Mouse (Mus musculus): ENCODE results near the gene Sumo3. TPM values are rescaled to one million over a fixed set of nuclear protein-coding genes. Genes with fewer than 3 reads are reported as not detected.

The Sumo3 gene
- polyA plus RNA-seq, 1 experiment from 2014 or later, result 313 TPM

DNA sequence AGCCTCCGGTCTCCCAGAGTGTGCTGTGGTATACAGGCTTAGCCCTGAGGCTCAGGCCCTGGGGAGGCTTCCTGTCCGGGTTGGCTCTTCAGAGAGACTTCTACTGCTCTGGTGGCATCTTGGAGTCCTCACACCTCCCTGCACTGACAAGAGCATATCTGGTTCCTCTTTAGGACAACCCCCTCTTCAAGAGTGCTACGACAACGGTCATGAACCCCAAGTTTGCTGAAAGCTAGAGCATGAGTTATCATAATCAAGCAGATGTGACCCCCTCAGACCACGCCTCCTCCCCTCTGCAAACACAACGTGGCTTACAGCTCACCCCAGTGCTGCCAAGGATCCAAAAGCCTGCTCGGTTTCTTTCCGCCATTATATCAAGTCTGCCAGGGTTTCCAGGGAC, 40.9 kb upstream of the Sumo3 start:
- H3K36me3 ChIP-seq (ENCODE audit: insufficient read depth, low read length), result no peaks in the 10 kb centered on the region
- ATAC-seq (replicated peaks; ENCODE audit: low FRiP score, low read depth) (no peak), DNase-seq (ENCODE audit: low spot score) (no peak)
- H3K9ac ChIP-seq (ENCODE audit: low read depth, low read length), result no peak overlapping the region
- no peaks in the 10 kb centered on the region for H3K4me1 ChIP-seq (replicated peaks; ENCODE audit: insufficient read depth, low read length)
- no peak overlapping the region for H3K27ac ChIP-seq
- TF ChIP-seq CTCF (IDR thresholded peaks at IDR 0.05; ENCODE audit: low read depth), result no peak
- no peak overlapping the region for H3K4me3 ChIP-seq (replicated peaks; ENCODE audit: low read depth, low read length)
- WGBS, result 80% methylated on average over 8 of the region's 8 CpGs
- no peaks in the 10 kb centered on the region for H3K27me3 ChIP-seq (ENCODE audit: insufficient read depth, low read length)
- H3K9me3 ChIP-seq (replicated peaks; ENCODE audit: low read length), result no peaks in the 10 kb centered on the region
- no peak overlapping the region for H3K4me2 ChIP-seq (ENCODE audit: low read length)

DNA sequence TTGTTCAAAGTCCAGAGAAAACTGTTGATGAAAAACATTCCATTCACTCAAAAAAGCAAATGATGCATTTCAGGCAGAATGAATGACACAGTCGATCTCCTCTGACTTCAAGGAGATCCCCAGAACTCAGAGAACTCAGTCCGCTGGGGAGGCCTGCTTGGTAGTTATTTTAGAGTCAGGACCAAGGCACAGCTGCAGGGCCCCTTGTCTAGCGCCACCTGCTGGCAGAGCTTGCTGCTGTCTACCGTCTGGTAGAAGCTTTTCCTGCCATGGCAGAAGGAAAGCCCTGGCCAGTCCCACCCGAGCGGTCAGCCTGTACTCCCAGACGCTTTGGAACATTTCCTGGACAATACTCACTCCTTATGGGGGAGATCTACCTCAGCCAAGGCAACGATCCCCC, 39.2 kb upstream of the Sumo3 start:
- H3K9me3 ChIP-seq (replicated peaks; ENCODE audit: low read length), result no peaks in the 10 kb centered on the region
- no peaks in the 10 kb centered on the region for H3K27me3 ChIP-seq (ENCODE audit: insufficient read depth, low read length)
- WGBS, result 29% methylated on average over 8 of the region's 8 CpGs
- DNase-seq (ENCODE audit: low spot score) (peak; percentile 82), ATAC-seq (replicated peaks; ENCODE audit: low FRiP score, low read depth) (peak; percentile 50)
- no peaks in the 10 kb centered on the region for H3K4me1 ChIP-seq (replicated peaks; ENCODE audit: insufficient read depth, low read length)
- H3K4me3 ChIP-seq (replicated peaks; ENCODE audit: low read depth, low read length), result no peak overlapping the region
- H3K4me2 ChIP-seq (ENCODE audit: low read length), result no peak overlapping the region
- no peak overlapping the region for H3K27ac ChIP-seq
- no peaks in the 10 kb centered on the region for H3K36me3 ChIP-seq (ENCODE audit: insufficient read depth, low read length)
- peak; percentile 83 for TF ChIP-seq CTCF (IDR thresholded peaks at IDR 0.05; ENCODE audit: low read depth)
- no peak overlapping the region for H3K9ac ChIP-seq (ENCODE audit: low read depth, low read length)

DNA sequence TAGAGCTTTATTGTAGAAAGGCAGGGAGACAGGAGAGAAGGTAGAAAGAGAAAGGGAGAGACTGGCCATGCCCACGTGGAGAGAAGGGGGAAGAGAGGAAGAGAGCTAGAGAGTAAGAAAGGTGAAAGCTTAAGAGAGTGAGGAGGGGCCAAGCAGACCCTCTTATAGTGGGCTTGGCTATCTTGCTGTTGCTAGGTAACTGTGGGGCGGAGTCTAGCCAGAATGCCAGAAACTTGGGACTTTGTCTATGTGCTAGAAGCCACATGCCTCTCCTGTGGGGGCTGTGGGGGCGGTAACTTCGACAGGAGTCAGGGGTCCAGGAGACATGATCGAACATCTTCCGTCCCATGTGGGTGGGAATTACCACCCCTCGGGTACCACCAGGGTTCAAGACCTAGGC, 36.4 kb upstream of the Sumo3 start:
- H3K27me3 ChIP-seq (ENCODE audit: insufficient read depth, low read length), result no peaks in the 10 kb centered on the region
- TF ChIP-seq CTCF (IDR thresholded peaks at IDR 0.05; ENCODE audit: low read depth), result no peak
- H3K27ac ChIP-seq, result peak overlapping the region; percentile 31; the same call in 1 of the 2 replicates
- H3K36me3 ChIP-seq (ENCODE audit: insufficient read depth, low read length), result no peaks in the 10 kb centered on the region
- H3K9ac ChIP-seq (ENCODE audit: low read depth, low read length), result no peak overlapping the region
- no peak overlapping the region for H3K4me2 ChIP-seq (ENCODE audit: low read length)
- no peak for DNase-seq (ENCODE audit: low spot score)
- WGBS, result 46% methylated on average over 7 of the region's 7 CpGs
- H3K9me3 ChIP-seq (replicated peaks; ENCODE audit: low read length), result no peaks in the 10 kb centered on the region
- no peak overlapping the region for H3K4me3 ChIP-seq (replicated peaks; ENCODE audit: low read depth, low read length)
- no peak for ATAC-seq (replicated peaks; ENCODE audit: low FRiP score, low read depth)
- no peaks in the 10 kb centered on the region for H3K4me1 ChIP-seq (replicated peaks; ENCODE audit: insufficient read depth, low read length)

DNA sequence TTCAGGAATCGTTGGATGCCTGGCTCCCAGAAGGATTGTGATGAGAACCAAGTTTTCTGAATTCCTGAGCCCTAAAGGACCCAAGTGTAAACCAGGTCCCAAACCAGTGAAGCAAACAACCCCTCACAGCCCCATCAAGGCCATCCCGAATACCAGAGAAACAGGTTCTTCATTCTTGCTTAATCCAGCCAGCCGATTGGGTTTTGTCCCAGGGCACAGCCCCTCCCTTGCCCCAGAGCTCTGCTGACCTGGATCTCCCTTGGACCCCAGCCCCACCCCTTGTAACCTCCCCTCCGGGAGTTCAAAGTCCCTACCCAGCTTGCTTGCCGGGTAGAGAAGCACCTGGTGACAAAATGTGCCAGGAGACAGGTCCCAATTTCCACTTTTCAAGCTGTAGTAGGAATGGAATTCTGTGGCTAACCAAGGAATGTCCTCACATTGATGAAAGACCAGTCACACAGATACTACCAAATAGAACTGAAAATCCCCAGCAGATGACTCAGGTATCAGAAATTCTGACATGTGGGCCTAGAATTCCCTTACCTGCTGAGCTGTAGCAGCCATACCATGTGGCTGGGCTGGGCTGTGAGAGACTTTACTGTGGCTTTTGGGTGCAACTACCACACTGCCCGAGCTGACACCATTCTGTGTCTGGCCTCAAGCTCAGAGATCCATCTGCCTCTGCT, 35.8 kb upstream of the Sumo3 start:
- Histone ChIP-seq H3K36me3 (ENCODE audit: insufficient read depth, low read length) (no peaks in the 10 kb centered on the region), H3K4me1 (replicated peaks; ENCODE audit: insufficient read depth, low read length) (no peaks in the 10 kb centered on the region), H3K27ac (no peak overlapping the region), H3K4me2 (ENCODE audit: low read length) (no peak overlapping the region), H3K9me3 (replicated peaks; ENCODE audit: low read length) (no peaks in the 10 kb centered on the region), H3K9ac (ENCODE audit: low read depth, low read length) (no peak overlapping the region), H3K4me3 (replicated peaks; ENCODE audit: low read depth, low read length) (no peak overlapping the region), H3K27me3 (ENCODE audit: insufficient read depth, low read length) (no peaks in the 10 kb centered on the region)
- no peak for TF ChIP-seq CTCF (IDR thresholded peaks at IDR 0.05; ENCODE audit: low read depth)
- ATAC-seq (replicated peaks; ENCODE audit: low FRiP score, low read depth), result peak; percentile 77
- 48% methylated on average over 6 of the region's 6 CpGs for WGBS
- DNase-seq (ENCODE audit: low spot score), result no peak

DNA sequence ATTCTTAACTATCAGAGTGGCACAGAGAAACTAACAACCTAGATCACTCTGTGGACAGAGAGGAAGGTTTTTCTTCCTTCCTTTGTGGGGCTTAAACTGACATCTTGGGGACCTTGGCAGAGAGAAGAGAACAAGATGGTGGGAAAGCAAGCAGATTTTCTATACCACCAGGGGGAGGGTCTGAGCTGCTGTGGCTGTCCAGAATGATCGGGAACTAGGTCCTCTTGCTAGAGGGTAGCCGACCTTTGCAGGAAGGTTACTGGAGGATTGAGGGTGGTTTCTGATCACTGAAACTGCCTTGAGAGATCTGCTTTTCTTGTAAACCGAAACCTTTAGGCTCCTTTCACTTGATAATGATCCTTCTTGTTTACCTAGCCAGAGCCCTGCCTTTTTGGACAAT, 33.7 kb upstream of the Sumo3 start:
- WGBS, result 15% methylated on average over 3 of the region's 3 CpGs
- DNase-seq (ENCODE audit: low spot score) (peak; percentile 41), ATAC-seq (replicated peaks; ENCODE audit: low FRiP score, low read depth) (no peak)
- Histone ChIP-seq H3K9me3 (replicated peaks; ENCODE audit: low read length) (no peaks in the 10 kb centered on the region), H3K27ac (no peak overlapping the region), H3K27me3 (ENCODE audit: insufficient read depth, low read length) (no peaks in the 10 kb centered on the region), H3K9ac (ENCODE audit: low read depth, low read length) (no peak overlapping the region), H3K4me3 (replicated peaks; ENCODE audit: low read depth, low read length) (no peak overlapping the region), H3K4me2 (ENCODE audit: low read length) (no peak overlapping the region), H3K4me1 (replicated peaks; ENCODE audit: insufficient read depth, low read length) (no peaks in the 10 kb centered on the region), H3K36me3 (ENCODE audit: insufficient read depth, low read length) (no peaks in the 10 kb centered on the region)
- peak; percentile 68 for TF ChIP-seq CTCF (IDR thresholded peaks at IDR 0.05; ENCODE audit: low read depth)

DNA sequence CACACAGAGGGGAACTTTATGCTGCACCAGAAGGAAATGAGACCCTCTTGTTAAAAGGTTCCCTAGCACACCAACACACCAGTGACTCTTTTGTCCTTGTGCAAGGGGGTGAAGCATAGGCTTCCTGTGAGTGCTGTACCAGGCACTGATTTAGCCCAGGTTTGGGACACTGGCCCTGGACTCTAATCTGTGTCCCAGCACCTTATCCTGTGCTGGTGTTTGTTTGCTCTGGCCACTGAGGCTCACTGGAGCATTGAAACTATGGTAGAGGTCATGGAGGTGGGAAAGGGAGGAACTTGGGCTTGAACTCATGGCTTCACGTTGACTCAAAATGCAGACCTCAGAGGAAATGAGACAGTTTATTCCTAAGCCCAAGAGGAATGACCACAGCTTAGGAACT, 32.7 kb upstream of the Sumo3 start:
- no peak for TF ChIP-seq CTCF (IDR thresholded peaks at IDR 0.05; ENCODE audit: low read depth)
- Histone ChIP-seq H3K27me3 (ENCODE audit: insufficient read depth, low read length) (no peaks in the 10 kb centered on the region), H3K4me1 (replicated peaks; ENCODE audit: insufficient read depth, low read length) (no peaks in the 10 kb centered on the region), H3K4me3 (replicated peaks; ENCODE audit: low read depth, low read length) (no peak overlapping the region), H3K9me3 (replicated peaks; ENCODE audit: low read length) (no peaks in the 10 kb centered on the region), H3K27ac (no peak overlapping the region), H3K9ac (ENCODE audit: low read depth, low read length) (no peak overlapping the region), H3K36me3 (ENCODE audit: insufficient read depth, low read length) (no peaks in the 10 kb centered on the region), H3K4me2 (ENCODE audit: low read length) (no peak overlapping the region)
- WGBS, result 33% methylated on average over 1 of the region's 1 CpGs
- ATAC-seq (replicated peaks; ENCODE audit: low FRiP score, low read depth), result no peak
- DNase-seq (ENCODE audit: low spot score), result no peak

Data from kidney, postnatal 0 days (tissue).